24 mouse cellular contexts compared by ENCODE assay signal in the genomic region with DNA sequence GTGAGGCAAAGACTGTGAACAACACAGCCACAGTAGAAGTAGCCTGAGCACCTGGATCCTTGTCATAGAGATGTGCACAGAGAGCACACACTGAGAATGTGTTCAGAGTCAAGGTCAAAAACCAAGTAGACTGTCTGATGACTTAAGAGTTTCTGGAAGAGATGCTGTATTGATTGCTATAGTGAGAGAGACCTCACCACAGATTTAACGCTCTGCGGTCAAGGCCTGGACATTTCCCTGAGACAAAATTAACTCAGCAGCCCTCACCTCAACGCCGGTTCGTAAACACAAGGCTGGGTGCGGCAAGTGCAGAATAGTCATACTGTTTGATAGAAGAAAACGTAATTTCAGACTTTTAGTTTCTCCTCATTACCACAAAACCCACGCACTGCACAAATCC. TPM values are rescaled to one million over a fixed set of nuclear protein-coding genes. Genes with fewer than 3 reads are reported as not detected.
DNase-seq lines count a peak whose midpoint lies in the region; ATAC-seq and TF ChIP-seq lines count a peak whose summit lies in the region.
"Had no signal": no experiment of that assay in that cellular context is flagged by ENCODE, and none has a peak within 500 bp of the region (broad histone marks: within the 10 kb centered on the region; RNA-seq: fewer than 3 reads in every experiment).

No protein-coding gene starts in this region.

- WGBS in intestine, postnatal 0 days = 81% methylated on average over 8 of the region's 8 CpGs

- TF ChIP-seq RAD21 in CH12.LX (IDR thresholded peaks at IDR 0.05; ENCODE audit: low read depth, low read length) = no peak; the same call in 1 of the 2 replicates

- H3K4me1 ChIP-seq in CH12.LX (ENCODE audit: control insufficient read depth in 1 of 2, insufficient read depth in 2 of 2) = peaks cover 45 to 95% of the 10 kb centered on the region in 2 experiments
- no peaks in the 10 kb centered on the region for H3K4me1 ChIP-seq in intestine, postnatal 0 days (replicated peaks; ENCODE audit: control insufficient read depth, insufficient read depth, low read length)

- H3K4me3 ChIP-seq in CH12.LX (replicated peaks in 1 of 3; ENCODE audit: low read depth in 2 of 3, low read length in 2 of 3, poor library complexity in 1 of 3) = no peak overlapping the region
- no peak overlapping the region for H3K4me3 ChIP-seq in intestine, postnatal 0 days (ENCODE audit: low read depth, low read length)

- DNase-seq in CH12.LX (ENCODE audit: extremely low read depth) = peak; percentile 63
- peak; percentile 33 for DNase-seq in induced T-regulatory cell, adult 2 months (ENCODE audit: low read depth)
- no peak for DNase-seq in cerebellum, adult 18-20 months
- DNase-seq: adrenal gland, adult 2 months; adrenal gland, adult 8-10 months; adrenal gland, postnatal 10 days; adrenal gland, postnatal 14 days; adrenal gland, postnatal 25 days; adrenal gland, postnatal 36 days; B cell, adult 2 months; cerebellum, adult 11 months; cerebellum, adult 11-12 months; cerebellum, adult 2 months; cerebellum, adult 8-10 months had no signal

- H3K79me2 ChIP-seq in CH12.LX (replicated peaks; ENCODE audit: control insufficient read depth, extremely low read depth, insufficient read depth, poor library complexity, severe bottlenecking) = no peaks in the 10 kb centered on the region; the same call in 1 of the 2 replicates

- no peak for ATAC-seq in intestine, postnatal 0 days
- ATAC-seq: activated CD4-positive, CD25-positive, alpha-beta regulatory T cell, adult 4 months; CD4-positive, CD25-positive, alpha-beta regulatory T cell, adult 4 months; Patski had no signal

- no peaks in the 10 kb centered on the region for H3K36me3 ChIP-seq in CH12.LX (replicated peaks in 1 of 2; ENCODE audit: control insufficient read depth in 1 of 2, insufficient read depth in 1 of 2, low read length in 1 of 2)
- H3K36me3 ChIP-seq in intestine, postnatal 0 days (ENCODE audit: control insufficient read depth, insufficient read depth) = no peaks in the 10 kb centered on the region
- H3K36me3 ChIP-seq: G1E had no signal

- dilution Hi-C loops in CH12.LX (cut with MboI; ENCODE audit: extremely low pct_ligation_motif_present, extremely low pct_unique_long_range_greater_than_20kb, low sequenced_read_pairs) = no loop called here

- TF ChIP-seq POLR2A in CH12.LX (IDR thresholded peaks at IDR 0.05; ENCODE audit: low read depth, low read length) = 0 out of 2 replicates have a peak, but pooled peaks have one; percentile 37

- TF ChIP-seq EP300 in CH12.LX (IDR thresholded peaks at IDR 0.05; ENCODE audit: low read length) = peak; percentile 72

- peak overlapping the region; percentile 17; the same call in 1 of the 2 replicates for H3K4me2 ChIP-seq in CH12.LX (ENCODE audit: insufficient read depth, low read depth, poor library complexity, severe bottlenecking)
- H3K4me2 ChIP-seq in intestine, postnatal 0 days (replicated peaks; ENCODE audit: low read depth) = no peak overlapping the region

- TF ChIP-seq CTCF in CH12.LX (conservative IDR thresholded peaks at IDR 0.05 in 1 of 2, IDR thresholded peaks at IDR 0.05 in 1 of 2; ENCODE audit: low read depth in 2 of 2, low read length in 2 of 2) = no peak
- TF ChIP-seq CTCF in intestine, postnatal 0 days (IDR thresholded peaks at IDR 0.05; ENCODE audit: low read depth) = no peak

- H3K9me3 ChIP-seq in CH12.LX (replicated peaks; ENCODE audit: low read length) = no peaks in the 10 kb centered on the region
- H3K9me3 ChIP-seq in intestine, postnatal 0 days (ENCODE audit: control insufficient read depth) = no peaks in the 10 kb centered on the region
- H3K9me3 ChIP-seq: G1E had no signal

- H3K9ac ChIP-seq in CH12.LX (ENCODE audit: insufficient read depth, low read depth) = peak overlapping the region; percentile 21; the same call in 1 of the 2 replicates
- no peak overlapping the region for H3K9ac ChIP-seq in intestine, postnatal 0 days (ENCODE audit: low read depth, low read length)

- no peaks in the 10 kb centered on the region for H3K27me3 ChIP-seq in CH12.LX (replicated peaks)
- no peaks in the 10 kb centered on the region for H3K27me3 ChIP-seq in intestine, postnatal 0 days (replicated peaks; ENCODE audit: control insufficient read depth, insufficient read depth, low read length)
- H3K27me3 ChIP-seq: Patski had no signal

- peak overlapping the region; percentile 86 for H3K27ac ChIP-seq in CH12.LX (ENCODE audit: insufficient read depth, low read depth)
- H3K27ac ChIP-seq in intestine, postnatal 0 days (ENCODE audit: low read depth, low read length) = no peak overlapping the region

- in situ Hi-C loops in CH12.LX (cut with MboI; ENCODE audit: low pct_ligation_motif_present, low pct_unique_long_range_greater_than_20kb, low sequenced_read_pairs) = no loop called here

TF ChIP-seq in CH12.LX, 34 proteins besides CTCF, POLR2A, EP300 and RAD21:
- peak; percentile 93 for TF ChIP-seq MEF2A (IDR thresholded peaks at IDR 0.05; ENCODE audit: borderline replicate concordance, low read depth, low read length)
- peak; percentile 79 for TF ChIP-seq BHLHE40 (IDR thresholded peaks at IDR 0.05; ENCODE audit: low read depth, low read length)
- peak; percentile 32; the same call in 1 of the 2 replicates for TF ChIP-seq JUN (IDR thresholded peaks at IDR 0.05; ENCODE audit: insufficient read depth, low read depth, low read length)
- peak; percentile 54; the same call in 1 of the 2 replicates for TF ChIP-seq JUND (conservative IDR thresholded peaks at IDR 0.05; ENCODE audit: low read depth, low read length)
- no peak for TF ChIP-seq ELF1 (IDR thresholded peaks at IDR 0.05; ENCODE audit: low read depth, low read length)
- peak; percentile 89 for TF ChIP-seq ETS1 (conservative IDR thresholded peaks at IDR 0.05; ENCODE audit: low read depth, low read length)
- TF ChIP-seq SIN3A (IDR thresholded peaks at IDR 0.05; ENCODE audit: low read length) = peak; percentile 38; the same call in 1 of the 2 replicates
- TF ChIP-seq MAFK (IDR thresholded peaks at IDR 0.05; ENCODE audit: insufficient replicate concordance, low read length) = peak; percentile 38; the same call in 1 of the 2 replicates
- TF ChIP-seq TCF12 (IDR thresholded peaks at IDR 0.05; ENCODE audit: low read depth, low read length) = peak; percentile 50; the same call in 1 of the 2 replicates
- no peak for TF ChIP-seq GABPA (IDR thresholded peaks at IDR 0.05; ENCODE audit: insufficient replicate concordance, low read depth, low read length)
- 0 out of 2 replicates have a peak, but pooled peaks have one; percentile 29 for TF ChIP-seq MYC (IDR thresholded peaks at IDR 0.05; ENCODE audit: low read depth, low read length)
- TF ChIP-seq IRF4 (IDR thresholded peaks at IDR 0.05; ENCODE audit: low read depth, low read length) = peak; percentile 81
- TF ChIP-seq TBP (conservative IDR thresholded peaks at IDR 0.05; ENCODE audit: low read depth, low read length) = 0 out of 2 replicates have a peak, but pooled peaks have one; percentile 30
- no peak for TF ChIP-seq PAX5 (IDR thresholded peaks at IDR 0.05; ENCODE audit: low read length)

RNA-seq across cellular contexts. Expression of a gene that starts 7.2 kb away (rescaled TPM):
- total RNA-seq in CH12.LX (2012; rRNA removed) (389 and 399 TPM in 2 replicates), CH12.LX (2014; rRNA removed) (903 and 969 TPM in 2 replicates)
- 236 and 284 TPM in 2 replicates for polyA plus RNA-seq in CH12.LX (2012; ENCODE audit: insufficient read length, low read depth)
- polyA plus RNA-seq in intestine, postnatal 0 days (2015; fragmentation: Nextera tagmentation; extraction: Ambion mirVana) = not detected in 2 replicates
- total RNA-seq: adrenal gland, adult 18-20 months; adrenal gland, adult 2 months; adrenal gland, postnatal 10 days; adrenal gland, postnatal 14 days; adrenal gland, postnatal 25 days; adrenal gland, postnatal 36 days; adrenal gland, postnatal 4 days; G1E; MEL had no signal
- polyA plus RNA-seq: adrenal gland, adult 2 months; brain, embryonic 14.5 days; C2C12; cerebellum, adult 2 months; G1E had no signal

Comparison
In these comparisons a context has a peak if more than half of its experiments do, and no peak if none do; other contexts are left out.
1. DNase-seq: peak in CH12.LX (single experiment) and induced T-regulatory cell, adult 2 months (single experiment); none in cerebellum, adult 18-20 months (0 of 2).
2. RNA of a gene that starts 7.2 kb away (polyA plus RNA-seq): 236 to 284 TPM in CH12.LX; not detected in intestine, postnatal 0 days; every median in the first group is over 100 times any median in the second.